Mouse (Mus musculus) urinary bladder, postnatal 4 days (tissue): Measurements from ENCODE around the gene Ier2.
"Not testable (repeated sequence)": the region's sequence is repeated elsewhere in the genome, so short reads cannot be mapped to it uniquely, and the experiment has no call there.

Experiments used
- DNase-seq, 2 experiments: peaks; one replicate each; pipeline ENCODE4 v3.0.0; 2021 to 2022; ENCODE audit warnings: low spot score in 2 of 2

Gene Ier2

DNA sequence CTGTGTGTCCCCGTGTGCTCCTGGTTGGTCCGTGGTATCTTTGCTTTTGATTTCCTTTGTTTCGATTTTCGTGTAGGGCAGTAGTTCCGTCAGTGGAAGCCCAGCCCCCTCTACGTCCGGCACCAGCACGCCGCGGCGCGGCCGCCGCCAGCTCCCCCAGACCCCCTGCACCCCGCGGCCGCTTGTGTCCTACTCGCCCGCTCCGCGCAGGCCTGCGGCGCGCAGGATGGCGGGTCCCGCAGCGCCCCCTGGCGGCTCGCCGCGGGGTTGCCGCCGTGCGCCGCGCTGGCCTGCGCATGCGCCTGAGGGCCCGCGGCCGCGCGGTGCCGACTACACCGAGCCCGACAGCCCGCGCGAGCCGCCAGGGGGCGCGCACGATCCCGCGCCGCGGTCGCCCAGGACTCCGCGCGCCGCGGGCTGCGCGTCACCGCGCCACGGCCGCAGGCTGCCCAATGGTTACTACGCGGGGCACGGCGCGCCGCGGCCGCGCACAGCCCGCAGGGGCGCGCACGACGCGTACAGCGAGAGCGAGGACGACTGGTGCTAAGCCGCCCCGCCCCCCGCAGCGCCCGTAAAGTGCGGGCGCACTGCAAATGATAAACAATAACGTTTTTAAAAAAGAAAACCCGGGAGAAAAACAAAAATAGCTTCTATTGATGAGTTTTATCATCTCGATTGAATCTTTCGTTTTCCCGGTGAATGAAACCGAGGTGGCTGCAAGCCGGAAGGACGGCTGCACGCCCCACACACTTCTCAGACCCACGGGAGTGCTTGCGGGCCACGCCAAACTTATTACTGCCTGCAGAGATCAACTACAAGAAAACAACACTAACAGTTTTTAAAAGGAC is 23.3 kb downstream of the Ier2 start:
- DNase-seq: peak; percentile 90 to 94

- DNase-seq: peak in 1 of 2 experiments; percentile 40
Observed at GRCm38 (mm10) chr8:84638555-84639161, 24.0 kb downstream of the Ier2 start.

DNA sequence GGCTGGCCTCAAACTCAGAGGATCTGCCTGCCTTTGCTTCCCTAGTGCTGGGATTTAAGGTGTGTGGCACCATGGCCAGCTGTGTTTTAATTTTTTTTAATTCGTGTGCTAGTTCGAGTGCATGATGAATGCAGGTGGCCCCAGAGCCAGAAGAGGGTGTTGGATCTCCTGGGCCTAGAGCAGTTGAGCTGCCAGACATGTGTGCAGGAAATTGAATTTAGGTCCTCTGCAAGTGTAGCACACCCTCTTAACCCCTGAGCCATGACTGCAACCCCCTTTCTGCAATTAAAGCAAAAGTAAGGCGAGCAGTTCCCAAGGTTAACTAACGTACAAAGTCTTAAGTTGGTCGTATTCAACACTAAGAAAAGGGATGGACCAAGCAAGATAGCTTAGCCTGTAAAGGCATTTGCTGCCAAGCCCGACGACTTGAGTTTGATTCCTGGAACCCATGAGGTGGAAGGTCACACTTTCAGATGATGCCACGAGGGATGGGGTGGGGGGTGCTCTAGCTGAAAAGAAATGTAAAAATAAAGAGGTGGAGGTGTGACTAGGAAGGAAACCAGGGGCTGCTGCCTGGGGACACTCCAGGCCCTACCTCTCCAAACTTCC is 24.6 kb downstream of the Ier2 start:
- DNase-seq: no peak

DNA sequence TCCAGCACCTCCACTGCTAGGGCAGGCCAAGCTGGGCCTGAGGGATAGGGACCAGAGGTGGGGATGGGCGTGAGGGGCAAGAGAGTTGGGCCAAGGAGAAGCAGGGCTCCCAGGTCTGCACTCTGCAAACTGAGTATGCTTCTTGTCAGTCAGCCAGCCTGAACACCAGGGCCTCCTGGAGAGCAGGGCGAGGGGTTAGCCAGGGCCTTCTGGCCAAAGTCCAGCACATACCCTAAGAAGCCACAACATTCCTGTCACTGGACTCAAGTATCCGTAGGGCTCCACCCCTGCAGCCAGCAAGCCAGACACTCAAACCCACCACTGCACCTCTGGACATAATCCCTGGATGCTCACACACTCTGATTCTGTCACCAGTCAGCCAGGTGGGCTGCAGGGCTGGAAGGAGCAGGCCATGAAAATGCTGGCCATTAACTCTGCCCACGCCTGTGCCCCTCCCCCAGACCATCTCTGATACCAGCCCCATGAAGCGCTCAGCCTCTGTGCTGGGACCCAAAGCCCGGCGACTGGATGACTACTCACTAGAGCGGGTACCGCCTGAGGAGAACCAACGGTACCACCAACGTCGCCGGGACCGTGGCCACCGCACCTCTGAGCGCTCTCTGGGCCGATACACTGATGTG is 26.5 kb downstream of the Ier2 start:
- no peak for DNase-seq

- DNase-seq: no peak
Observed at GRCm38 (mm10) chr8:84635397-84636050, 27.1 kb downstream of the Ier2 start.

DNA sequence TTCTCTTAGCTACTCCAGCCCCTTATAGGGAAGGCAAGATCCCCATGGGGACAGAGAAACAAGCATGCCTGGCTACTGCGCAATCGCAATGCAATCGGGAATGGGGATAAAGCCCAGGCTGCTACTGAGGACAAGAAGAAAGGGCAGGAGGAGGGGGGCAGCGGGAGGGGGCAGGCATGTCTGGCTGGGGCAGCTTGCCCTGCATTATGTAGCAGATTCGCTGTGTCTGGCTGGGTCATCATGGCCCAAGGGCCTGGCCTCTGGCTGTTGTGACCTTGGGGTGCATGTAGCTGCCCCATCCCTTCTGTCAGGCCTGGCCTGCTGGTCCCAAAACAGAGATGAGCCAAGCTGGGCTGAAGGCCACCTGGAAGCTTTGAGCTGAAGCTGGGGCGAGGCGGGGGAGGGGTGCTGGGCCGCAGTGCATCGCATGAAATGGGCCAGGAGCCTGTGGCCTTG is 27.8 kb downstream of the Ier2 start:
- DNase-seq: peak in 1 of 2 experiments; percentile 60

DNA sequence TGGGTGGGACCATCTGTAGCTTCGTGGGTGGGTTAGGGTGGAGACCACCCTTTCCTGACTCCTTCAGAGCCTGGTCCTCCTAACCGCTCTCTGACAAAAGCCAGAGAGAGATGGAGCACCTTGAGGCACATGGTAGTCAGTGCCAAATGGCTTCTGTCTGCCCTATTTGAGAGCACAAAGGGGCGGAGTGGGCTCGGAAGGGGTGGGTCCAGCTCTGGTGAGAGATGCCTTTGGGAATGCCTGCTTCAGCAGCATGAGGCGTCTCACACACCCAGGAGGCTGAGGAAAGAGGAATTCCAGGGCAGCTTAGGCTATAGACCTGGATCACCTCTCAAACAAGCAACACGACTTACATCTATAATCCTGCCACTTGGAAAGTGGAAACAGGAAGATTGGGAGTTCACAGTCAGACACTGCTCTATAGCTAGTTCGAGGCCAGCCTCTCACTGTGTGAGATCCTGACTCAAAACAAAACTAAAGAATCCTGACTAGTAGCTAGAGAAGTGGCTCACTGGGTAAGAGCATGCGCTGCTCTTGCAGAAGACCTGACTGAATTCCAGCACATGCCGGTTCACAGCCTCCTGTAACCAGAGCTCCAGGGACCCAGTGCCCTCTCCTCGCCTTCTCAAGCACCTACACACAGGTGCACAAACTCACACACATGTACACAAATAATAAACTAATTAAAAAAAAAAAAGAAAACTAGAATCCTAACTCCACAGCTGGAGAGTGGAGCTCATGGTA is 28.6 kb downstream of the Ier2 start:
- DNase-seq: no peak

GRCm38 (mm10) chr8:84631813-84632212 is 30.8 kb downstream of the Ier2 start:
- DNase-seq: no peak

- DNase-seq: no peak
Observed at GRCm38 (mm10) chr8:84630145-84630544, 32.5 kb downstream of the Ier2 start.

- DNase-seq: no peak
Observed at GRCm38 (mm10) chr8:84629586-84629985, 33.1 kb downstream of the Ier2 start.

- DNase-seq: not testable (repeated sequence)
Observed at GRCm38 (mm10) chr8:84623425-84623824, 39.2 kb downstream of the Ier2 start.

DNA sequence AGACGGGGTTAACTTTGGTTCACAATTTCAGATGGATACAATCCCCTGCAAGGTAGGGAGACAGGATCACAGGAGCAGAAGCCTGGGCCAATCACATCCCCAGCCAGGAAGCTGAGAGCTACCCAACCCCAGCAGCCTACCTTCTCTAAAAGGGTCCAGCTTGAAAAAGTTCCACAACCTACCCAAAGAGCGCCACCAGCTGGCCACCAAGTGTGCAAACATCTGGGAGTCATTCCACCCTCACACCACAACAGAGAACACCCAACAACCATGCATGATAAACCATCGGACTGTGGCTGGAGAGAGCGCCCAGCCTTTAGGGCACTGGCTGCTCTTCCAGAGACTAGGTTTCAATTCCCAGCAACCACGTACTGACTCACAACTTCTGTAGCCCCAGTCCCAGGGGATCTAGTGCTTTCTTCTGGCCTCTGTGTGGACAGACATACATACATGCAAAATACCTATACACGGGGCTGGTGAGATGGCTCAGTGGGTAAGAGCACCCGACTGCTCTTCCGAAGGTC is 41.5 kb downstream of the Ier2 start:
- DNase-seq: no peak

GRCm38 (mm10) chr8:84617005-84617404 is 45.6 kb downstream of the Ier2 start:
- no peak for DNase-seq

DNA sequence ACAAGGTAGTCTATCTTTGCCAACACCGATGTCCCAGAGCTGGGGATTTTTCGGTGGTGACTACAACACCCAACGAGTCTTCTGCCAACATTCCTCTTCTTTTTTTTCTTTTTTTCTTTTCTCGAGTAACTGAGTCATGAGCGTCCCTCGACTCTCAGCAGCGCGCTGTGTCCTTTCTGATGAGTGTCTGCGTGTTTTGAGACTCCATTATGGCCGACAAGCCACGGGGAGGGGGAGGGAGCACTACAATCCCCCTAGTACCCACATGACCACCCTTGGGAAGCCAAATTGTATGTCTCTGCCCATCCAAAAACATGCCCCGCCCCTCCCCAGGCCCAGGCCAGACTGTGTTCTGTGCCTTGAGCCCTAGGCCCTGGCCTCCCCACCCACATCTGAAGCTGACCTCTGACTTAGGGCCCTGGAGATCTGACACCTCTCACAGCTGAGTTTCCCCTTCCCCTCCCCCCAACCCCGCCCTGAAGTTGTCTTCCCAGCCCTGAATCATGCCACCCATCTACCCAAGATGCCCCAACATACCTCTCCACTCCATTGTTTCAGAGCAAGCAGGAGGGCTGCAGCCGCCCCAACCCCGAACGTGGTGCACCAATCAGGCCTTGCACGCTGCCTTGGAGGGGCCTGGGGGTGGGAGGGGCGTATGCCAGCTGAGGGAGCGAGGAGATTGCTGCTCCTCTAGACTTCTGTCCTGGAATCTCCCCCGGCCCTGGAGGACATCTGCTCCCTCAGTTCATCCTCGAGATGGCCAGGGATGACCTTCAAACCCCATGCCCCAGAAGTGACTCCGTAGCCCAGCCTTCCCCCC is 46.8 kb downstream of the Ier2 start:
- no peak for DNase-seq

DNA sequence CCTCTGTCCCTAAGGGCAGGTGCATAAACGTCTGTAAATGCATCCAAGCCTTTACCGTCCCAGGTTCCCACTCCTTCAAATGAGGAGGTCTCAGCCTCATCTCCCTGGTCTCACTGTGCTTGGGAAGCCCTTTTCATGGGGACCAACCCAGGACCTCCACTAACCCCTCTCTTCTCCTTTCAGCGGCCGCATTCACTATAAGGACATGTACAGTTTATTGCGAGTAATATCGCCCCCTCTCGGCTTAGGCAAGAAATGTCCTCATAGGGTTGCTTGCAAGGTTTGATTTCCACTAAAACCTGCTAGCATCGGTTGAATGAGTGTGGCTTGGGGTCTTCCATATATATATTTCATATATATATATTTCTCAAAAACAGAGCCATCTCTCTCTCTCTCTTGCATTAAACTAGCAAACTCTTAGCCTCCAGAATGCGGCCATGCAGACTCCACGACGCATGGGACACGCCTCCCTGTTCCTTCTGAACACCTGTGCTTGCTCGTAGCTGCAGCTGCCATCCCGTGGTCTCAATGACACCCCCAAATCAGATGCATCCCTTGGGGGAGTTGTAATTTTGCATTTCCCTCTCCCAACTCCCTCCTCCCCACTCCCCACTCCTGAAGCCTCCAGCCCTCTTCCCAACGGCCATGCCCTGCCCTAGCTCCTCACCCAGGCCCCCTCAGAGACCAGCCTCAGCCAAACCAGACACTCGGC is 48.0 kb downstream of the Ier2 start:
- DNase-seq: no peak
